Mouse (Mus musculus): Measurements from ENCODE around the gene Sun1. TPM values are rescaled to one million over a fixed set of nuclear protein-coding genes. Genes with fewer than 3 reads are reported as not detected.

The Sun1 gene
- polyA plus RNA-seq (2015; fragmentation: Nextera tagmentation; extraction: Ambion mirVana) = 56.0 and 56.5 TPM in 2 replicates

DNA sequence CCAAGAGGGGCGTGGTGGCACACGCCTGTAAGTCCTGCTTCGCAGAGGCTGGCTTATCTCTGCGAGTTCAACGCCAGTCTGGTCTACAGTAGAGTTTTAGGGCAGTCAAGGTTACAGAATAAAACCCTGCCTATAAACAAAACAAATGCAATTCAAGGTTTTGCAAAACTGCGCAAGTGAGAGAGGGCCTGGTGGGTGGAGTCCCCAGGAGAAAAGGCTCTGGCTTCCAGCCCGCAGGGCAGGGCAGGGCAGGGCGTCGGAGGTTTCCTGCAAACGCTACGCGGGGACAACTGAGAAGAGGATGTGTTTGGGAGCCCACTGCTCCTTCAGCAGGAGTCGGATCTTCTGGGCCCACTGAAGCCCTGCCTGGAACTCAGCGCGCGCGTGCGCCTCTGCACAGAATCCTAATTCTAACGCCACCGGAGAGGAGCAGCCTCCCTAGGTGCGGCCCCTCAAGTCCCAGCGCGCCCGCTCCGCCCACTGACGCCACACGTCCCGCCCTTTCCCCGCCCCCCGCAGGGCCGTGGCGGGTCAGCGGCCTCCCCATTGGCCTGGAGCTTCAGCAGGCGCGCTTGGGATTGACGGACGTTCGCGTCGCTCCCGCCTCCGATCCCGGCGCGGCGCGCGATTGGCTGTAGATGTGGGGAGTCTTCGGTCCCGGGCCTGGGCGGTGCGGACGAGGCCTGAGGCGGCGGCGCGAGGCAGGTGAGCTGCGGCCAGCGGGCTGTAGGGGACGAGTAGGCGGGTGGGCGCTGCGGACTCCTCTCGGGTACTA lies at the start of gene Sun1:
Gene Sun1, plus strand, starts transcription at position 643 of the 775 bp plus-strand sequence.
- under 1% methylated on average over 57 of the region's 64 CpGs for WGBS
- Histone ChIP-seq H3K9me3 (ENCODE audit: control insufficient read depth, low read length) (no peaks in the 10 kb centered on the region), H3K9ac (ENCODE audit: low read length) (peak within 1 kb of the TSS; percentile 92), H3K4me3 (ENCODE audit: low read length) (peak within 1 kb of the TSS; percentile 92), H3K36me3 (ENCODE audit: control insufficient read depth, insufficient read depth, low read length) (no peaks in the 10 kb centered on the region), H3K27me3 (ENCODE audit: control insufficient read depth, insufficient read depth, low read depth, low read length) (no peaks in the 10 kb centered on the region), H3K4me1 (replicated peaks; ENCODE audit: control insufficient read depth, insufficient read depth, low read length) (peaks cover 23% of the 10 kb centered on the region), H3K4me2 (ENCODE audit: low read depth, low read length) (peak within 1 kb of the TSS; percentile 94), H3K27ac (ENCODE audit: low read length) (peak within 1 kb of the TSS; percentile 92)
- peak; percentile 99 for ATAC-seq (ENCODE audit: low read depth)

DNA sequence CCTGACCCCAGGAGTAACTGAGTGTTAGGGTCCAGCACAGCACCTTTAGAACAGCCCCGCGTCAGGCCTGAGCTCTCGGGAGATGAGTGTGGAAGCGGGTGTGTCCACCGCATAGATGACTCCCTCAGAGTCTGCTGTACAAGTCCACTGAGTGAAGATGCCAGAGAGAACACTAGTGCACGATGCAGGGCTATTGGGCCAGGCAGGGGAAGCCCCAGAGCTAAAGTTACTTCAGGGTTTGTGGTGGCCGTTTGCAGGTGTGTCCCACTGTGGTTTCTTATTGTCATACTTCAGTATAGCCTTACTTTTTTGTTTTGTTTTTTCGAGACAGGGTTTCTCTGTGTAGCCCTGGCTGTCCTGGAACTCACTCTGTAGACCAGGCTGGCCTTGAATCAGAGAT lies 39.5 kb upstream of the Sun1 start:
- peaks cover 16% of the 10 kb centered on the region for H3K36me3 ChIP-seq (ENCODE audit: control insufficient read depth, insufficient read depth, low read length)
- 87% methylated on average over 8 of the region's 8 CpGs for WGBS

DNA sequence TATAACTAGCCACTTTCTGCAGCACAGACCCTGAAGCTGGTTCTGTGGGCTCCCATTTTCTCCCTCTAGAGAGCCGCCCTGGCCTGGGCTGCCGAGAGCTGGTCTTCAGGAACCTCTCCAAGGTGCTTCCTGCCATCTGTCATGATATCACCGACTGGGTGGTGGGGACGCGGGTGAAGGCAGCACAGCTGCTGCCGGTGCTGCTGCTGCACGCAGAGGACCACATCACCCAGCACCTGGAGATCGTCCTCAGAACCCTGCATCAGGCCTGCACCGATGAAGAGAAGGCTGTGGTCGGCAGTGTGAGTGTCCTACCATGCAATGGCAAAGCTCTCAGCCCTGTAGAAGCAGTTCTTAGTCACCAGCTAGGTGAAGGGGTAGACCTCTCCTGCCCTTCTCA lies 38.8 kb upstream of the Sun1 start:
- H3K27me3 ChIP-seq (ENCODE audit: control insufficient read depth, insufficient read depth, low read depth, low read length) = no peaks in the 10 kb centered on the region
- no peak overlapping the region for H3K4me3 ChIP-seq (ENCODE audit: low read length)
- H3K9ac ChIP-seq (ENCODE audit: low read length) = no peak overlapping the region
- no peak for ATAC-seq (ENCODE audit: low read depth)
- H3K36me3 ChIP-seq (ENCODE audit: control insufficient read depth, insufficient read depth, low read length) = peaks cover 17% of the 10 kb centered on the region
- H3K9me3 ChIP-seq (ENCODE audit: control insufficient read depth, low read length) = no peaks in the 10 kb centered on the region
- no peak overlapping the region for H3K4me2 ChIP-seq (ENCODE audit: low read depth, low read length)
- no peak overlapping the region for H3K27ac ChIP-seq (ENCODE audit: low read length)
- WGBS = 73% methylated on average over 10 of the region's 10 CpGs
- no peaks in the 10 kb centered on the region for H3K4me1 ChIP-seq (replicated peaks; ENCODE audit: control insufficient read depth, insufficient read depth, low read length)

More for the DNA sequence above, 39.5 kb upstream of the Sun1 start:
- Histone ChIP-seq H3K9me3 (ENCODE audit: control insufficient read depth, low read length) (no peaks in the 10 kb centered on the region), H3K27ac (ENCODE audit: low read length) (no peak overlapping the region), H3K4me2 (ENCODE audit: low read depth, low read length) (no peak overlapping the region), H3K27me3 (ENCODE audit: control insufficient read depth, insufficient read depth, low read depth, low read length) (no peaks in the 10 kb centered on the region), H3K9ac (ENCODE audit: low read length) (no peak overlapping the region), H3K4me3 (ENCODE audit: low read length) (no peak overlapping the region), H3K4me1 (replicated peaks; ENCODE audit: control insufficient read depth, insufficient read depth, low read length) (no peaks in the 10 kb centered on the region)
- ATAC-seq (ENCODE audit: low read depth) = no peak

DNA sequence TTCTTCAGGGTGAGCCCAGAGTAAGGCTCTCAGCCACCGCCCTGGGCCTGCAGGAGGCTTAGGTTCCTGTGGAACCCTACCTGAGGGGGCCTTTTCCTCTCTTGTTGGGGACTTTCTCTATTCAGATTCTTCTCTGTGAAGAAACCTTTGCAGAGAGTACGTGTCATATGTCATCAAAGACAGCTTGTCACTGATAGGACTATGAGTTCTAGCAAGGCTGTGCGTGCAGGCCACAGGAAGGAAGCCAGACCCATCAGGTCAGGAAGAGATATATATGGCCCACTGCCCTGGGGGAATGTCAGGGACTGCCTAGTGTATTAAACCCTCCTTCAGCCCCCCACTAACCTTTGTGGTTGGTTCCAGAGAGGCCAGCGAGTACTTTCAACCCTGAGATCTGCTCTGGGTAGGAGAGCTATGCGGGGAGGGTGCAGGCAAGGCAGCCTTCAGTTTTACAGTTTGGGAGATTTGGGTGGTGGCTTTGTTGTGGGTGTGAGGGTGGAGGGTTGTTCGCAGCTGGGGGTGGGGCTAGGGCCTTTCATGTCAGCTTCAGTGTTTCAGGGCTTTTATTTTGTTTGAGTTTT lies 33.6 kb upstream of the Sun1 start:
- H3K27ac ChIP-seq (ENCODE audit: low read length) = no peak overlapping the region
- H3K36me3 ChIP-seq (ENCODE audit: control insufficient read depth, insufficient read depth, low read length) = peaks cover 27% of the 10 kb centered on the region
- H3K4me1 ChIP-seq (replicated peaks; ENCODE audit: control insufficient read depth, insufficient read depth, low read length) = no peaks in the 10 kb centered on the region
- H3K9me3 ChIP-seq (ENCODE audit: control insufficient read depth, low read length) = no peaks in the 10 kb centered on the region
- H3K4me3 ChIP-seq (ENCODE audit: low read length) = no peak overlapping the region
- H3K9ac ChIP-seq (ENCODE audit: low read length) = no peak overlapping the region
- ATAC-seq (ENCODE audit: low read depth) = no peak
- no peak overlapping the region for H3K4me2 ChIP-seq (ENCODE audit: low read depth, low read length)
- no peaks in the 10 kb centered on the region for H3K27me3 ChIP-seq (ENCODE audit: control insufficient read depth, insufficient read depth, low read depth, low read length)
- 74% methylated on average over 6 of the region's 6 CpGs for WGBS

DNA sequence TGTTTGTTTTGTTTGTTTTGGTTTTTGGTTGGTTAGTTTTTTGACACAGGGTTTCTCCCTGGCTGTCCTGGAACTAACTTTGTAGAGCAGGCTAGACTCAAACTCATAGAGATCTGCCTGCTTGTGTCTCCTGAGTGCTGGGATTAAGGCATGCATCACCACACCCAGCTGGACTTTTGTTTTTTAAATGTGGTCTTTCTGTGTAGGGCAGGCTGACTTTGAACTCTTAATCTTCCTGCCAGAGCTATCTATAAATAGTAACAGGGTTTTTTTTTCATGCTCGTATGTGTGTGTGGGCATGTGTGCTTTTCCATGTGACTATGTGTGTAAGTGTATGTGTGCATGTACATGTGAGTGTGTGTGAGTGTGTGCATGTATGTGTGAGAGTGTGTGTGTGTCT lies 32.9 kb upstream of the Sun1 start:
- no peak for ATAC-seq (ENCODE audit: low read depth)
- no peak overlapping the region for H3K9ac ChIP-seq (ENCODE audit: low read length)
- no peak overlapping the region for H3K4me3 ChIP-seq (ENCODE audit: low read length)
- H3K27me3 ChIP-seq (ENCODE audit: control insufficient read depth, insufficient read depth, low read depth, low read length) = no peaks in the 10 kb centered on the region
- H3K4me1 ChIP-seq (replicated peaks; ENCODE audit: control insufficient read depth, insufficient read depth, low read length) = no peaks in the 10 kb centered on the region
- H3K36me3 ChIP-seq (ENCODE audit: control insufficient read depth, insufficient read depth, low read length) = peaks cover 29% of the 10 kb centered on the region
- no peak overlapping the region for H3K27ac ChIP-seq (ENCODE audit: low read length)
- WGBS = 74% methylated on average over 1 of the region's 1 CpGs
- H3K9me3 ChIP-seq (ENCODE audit: control insufficient read depth, low read length) = no peaks in the 10 kb centered on the region
- H3K4me2 ChIP-seq (ENCODE audit: low read depth, low read length) = no peak overlapping the region

DNA sequence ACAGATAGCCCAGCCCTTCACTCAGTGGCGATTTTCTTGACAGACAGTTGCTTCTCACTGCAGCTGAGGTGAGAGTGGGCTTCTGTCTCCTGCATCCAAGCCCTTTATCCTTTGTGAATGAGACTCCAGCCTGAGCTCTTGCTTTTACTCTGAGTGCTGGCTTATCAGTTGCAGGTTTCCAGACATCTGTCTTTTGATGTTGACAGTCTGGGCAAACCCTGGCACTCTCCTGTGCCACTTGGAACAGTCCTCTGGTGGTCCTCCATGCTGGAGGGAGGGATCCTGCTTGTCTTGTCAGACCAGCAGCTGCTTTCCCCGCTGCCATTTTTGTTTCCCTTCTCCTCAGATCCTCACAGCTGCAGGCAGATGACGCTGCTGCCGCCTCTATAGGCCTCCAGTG lies 28.5 kb upstream of the Sun1 start:
- WGBS = 89% methylated on average over 4 of the region's 4 CpGs
- no peaks in the 10 kb centered on the region for H3K9me3 ChIP-seq (ENCODE audit: control insufficient read depth, low read length)
- peaks cover 19% of the 10 kb centered on the region for H3K36me3 ChIP-seq (ENCODE audit: control insufficient read depth, insufficient read depth, low read length)
- H3K4me1 ChIP-seq (replicated peaks; ENCODE audit: control insufficient read depth, insufficient read depth, low read length) = peaks cover 12% of the 10 kb centered on the region
- H3K9ac ChIP-seq (ENCODE audit: low read length) = no peak overlapping the region
- H3K4me3 ChIP-seq (ENCODE audit: low read length) = no peak overlapping the region
- H3K27ac ChIP-seq (ENCODE audit: low read length) = no peak overlapping the region
- no peak overlapping the region for H3K4me2 ChIP-seq (ENCODE audit: low read depth, low read length)
- no peaks in the 10 kb centered on the region for H3K27me3 ChIP-seq (ENCODE audit: control insufficient read depth, insufficient read depth, low read depth, low read length)
- no peak for ATAC-seq (ENCODE audit: low read depth)

DNA sequence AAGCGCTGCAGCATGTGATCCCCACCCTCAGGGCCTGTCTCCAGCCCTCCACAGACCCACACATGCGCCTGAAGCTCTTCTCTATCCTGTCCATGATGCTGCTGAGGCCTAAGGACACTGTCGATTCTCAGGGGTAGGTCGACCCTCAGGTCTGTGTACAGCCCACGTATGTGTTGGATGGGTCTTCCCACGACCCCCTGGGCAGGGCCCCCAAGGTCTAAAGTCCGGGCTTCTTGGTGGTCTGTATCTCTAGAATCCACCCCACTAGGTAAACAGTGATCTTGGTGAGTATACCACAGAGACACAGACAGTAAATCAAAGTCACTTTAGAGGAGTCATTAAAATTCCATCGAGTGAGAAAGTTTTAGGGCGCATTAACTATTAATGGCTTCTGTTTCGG lies 26.3 kb upstream of the Sun1 start:
- Histone ChIP-seq H3K36me3 (ENCODE audit: control insufficient read depth, insufficient read depth, low read length) (peaks cover 17% of the 10 kb centered on the region), H3K4me1 (replicated peaks; ENCODE audit: control insufficient read depth, insufficient read depth, low read length) (peaks cover 12% of the 10 kb centered on the region), H3K4me2 (ENCODE audit: low read depth, low read length) (no peak overlapping the region), H3K27me3 (ENCODE audit: control insufficient read depth, insufficient read depth, low read depth, low read length) (no peaks in the 10 kb centered on the region), H3K9me3 (ENCODE audit: control insufficient read depth, low read length) (no peaks in the 10 kb centered on the region), H3K27ac (ENCODE audit: low read length) (peak overlapping the region; percentile 50; the same call in 1 of the 2 replicates), H3K4me3 (ENCODE audit: low read length) (no peak overlapping the region), H3K9ac (ENCODE audit: low read length) (peak overlapping the region; percentile 21)
- 48% methylated on average over 10 of the region's 10 CpGs for WGBS
- no peak for ATAC-seq (ENCODE audit: low read depth)

DNA sequence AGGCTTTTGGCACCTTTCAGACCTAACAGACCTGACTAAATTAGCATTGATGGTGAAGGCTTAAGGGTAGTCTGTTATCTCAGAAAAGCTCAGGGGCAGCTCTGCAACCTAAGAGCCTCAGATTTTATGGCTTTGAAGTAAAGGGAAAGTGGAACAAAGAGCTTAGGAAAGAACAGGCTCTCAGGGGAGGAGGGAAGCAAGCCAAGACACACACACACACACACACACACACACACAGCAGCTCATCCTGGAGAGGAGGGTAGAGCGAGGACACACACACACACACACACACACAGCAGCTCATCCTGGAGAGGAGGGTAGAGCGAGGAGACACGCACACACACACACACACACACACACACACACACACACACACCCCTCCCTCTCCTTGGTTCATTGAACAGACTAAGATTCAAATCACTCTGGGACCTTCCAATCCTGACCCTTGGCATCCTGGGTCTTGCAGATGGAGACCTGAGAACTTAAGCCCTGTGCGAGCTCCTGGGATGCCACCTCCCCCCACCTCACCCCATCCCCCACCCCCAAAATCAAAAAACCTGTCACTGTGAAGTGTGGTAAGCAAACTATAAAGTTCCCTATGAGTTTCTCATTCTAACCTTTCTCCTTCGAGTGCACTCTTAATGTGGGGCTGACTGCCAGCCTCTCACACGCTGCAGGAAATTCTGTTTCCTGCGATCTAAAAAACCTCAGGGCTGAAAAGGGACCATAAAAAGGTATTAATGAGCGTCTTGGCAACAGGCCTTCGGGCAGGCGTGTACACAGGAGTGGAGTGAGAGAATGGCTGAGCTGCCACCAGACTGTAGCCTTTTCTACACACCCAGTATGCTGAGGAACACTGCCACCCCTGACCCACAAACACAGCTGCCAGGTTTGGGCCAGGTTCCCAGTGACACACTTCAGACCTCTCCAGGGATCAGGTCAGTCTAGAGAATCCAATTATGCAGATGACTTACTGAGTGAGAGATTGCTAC lies 25.6 kb upstream of the Sun1 start:
- ATAC-seq (ENCODE audit: low read depth) = peak; percentile 73
- H3K4me1 ChIP-seq (replicated peaks; ENCODE audit: control insufficient read depth, insufficient read depth, low read length) = peaks cover 12% of the 10 kb centered on the region
- H3K27me3 ChIP-seq (ENCODE audit: control insufficient read depth, insufficient read depth, low read depth, low read length) = no peaks in the 10 kb centered on the region
- H3K9me3 ChIP-seq (ENCODE audit: control insufficient read depth, low read length) = no peaks in the 10 kb centered on the region
- H3K4me2 ChIP-seq (ENCODE audit: low read depth, low read length) = no peak overlapping the region
- 37% methylated on average over 8 of the region's 10 CpGs for WGBS
- H3K4me3 ChIP-seq (ENCODE audit: low read length) = no peak overlapping the region
- H3K9ac ChIP-seq (ENCODE audit: low read length) = no peak overlapping the region; the same call in 1 of the 2 replicates
- peaks cover 17% of the 10 kb centered on the region for H3K36me3 ChIP-seq (ENCODE audit: control insufficient read depth, insufficient read depth, low read length)
- H3K27ac ChIP-seq (ENCODE audit: low read length) = peak overlapping the region; percentile 66

All from lung, embryonic 16.5 days (tissue).